Comparison of ENCODE assay signal across 9 mouse cellular contexts in the genomic region with DNA sequence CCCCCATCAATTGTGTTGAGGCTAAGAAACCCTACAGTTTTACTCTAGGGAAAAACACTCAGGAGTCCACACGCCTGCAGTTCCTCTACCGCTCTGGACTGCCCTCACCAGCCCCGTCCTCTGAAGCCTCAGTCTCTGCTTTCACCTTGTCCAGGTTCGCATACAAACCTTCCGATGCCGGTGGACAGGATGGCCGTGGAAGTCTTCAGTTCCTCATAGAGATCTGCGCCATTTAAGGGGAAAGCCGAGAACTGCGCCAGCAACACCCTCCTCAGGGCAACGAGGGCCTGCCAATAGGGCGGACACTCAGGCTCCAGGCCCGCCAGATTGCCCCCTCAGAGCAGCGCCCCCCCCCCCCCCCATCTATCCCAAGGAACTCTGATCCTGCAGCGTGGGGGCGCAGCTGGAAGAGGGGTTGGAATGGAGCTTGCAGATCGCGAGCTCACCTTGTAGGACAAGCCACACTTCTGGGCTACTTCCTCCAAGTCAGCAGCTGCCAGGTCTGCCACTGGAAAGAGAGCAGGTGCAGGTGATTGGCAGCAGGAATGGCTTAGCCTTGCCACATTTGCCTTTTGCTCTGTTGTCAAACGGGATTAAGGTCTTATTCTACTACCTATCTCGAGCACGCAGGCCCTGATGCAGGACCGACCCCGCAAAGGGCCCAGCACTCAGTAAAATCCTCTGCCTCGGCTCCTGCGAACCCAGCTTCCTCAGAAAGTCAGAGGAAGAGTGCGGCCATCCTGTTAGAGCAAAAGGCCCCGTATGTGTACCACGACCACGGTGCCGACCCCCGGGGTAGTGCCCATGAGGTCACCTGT. TPM values are rescaled to one million over a fixed set of nuclear protein-coding genes. Genes with fewer than 3 reads are reported as not detected.
DNase-seq lines count a peak whose midpoint lies in the region; ATAC-seq and TF ChIP-seq lines count a peak whose summit lies in the region.
"Had no signal": no experiment of that assay in that cellular context is flagged by ENCODE, and none has a peak within 500 bp of the region (broad histone marks: within the 10 kb centered on the region; RNA-seq: fewer than 3 reads in every experiment).

No protein-coding gene starts in this region.

- no peaks in the 10 kb centered on the region for H3K9me3 ChIP-seq in forebrain, embryonic 16.5 days (ENCODE audit: control insufficient read depth, low read length)

- H3K4me3 ChIP-seq in bone marrow macrophage, adult 2 months (ENCODE audit: insufficient read depth, low read length): peak overlapping the region; percentile 89
- H3K4me3 ChIP-seq in forebrain, embryonic 16.5 days (replicated peaks; ENCODE audit: low read length): peak overlapping the region; percentile 84
- peak overlapping the region; percentile 88 for H3K4me3 ChIP-seq in macrophage (ENCODE audit: inconsistent target)

- intact Hi-C loops in left cerebral cortex, postnatal 25 days (cut with DNase I): loop anchor here (1.0 to 5.0 kb wide), 4 partner anchors 143 to 892 kb away; no protein-coding TSS in a partner anchor

- H3K4me1 ChIP-seq in bone marrow macrophage, adult 2 months (ENCODE audit: control insufficient read depth, insufficient read depth, low read length): no peaks in the 10 kb centered on the region
- H3K4me1 ChIP-seq in forebrain, embryonic 16.5 days (replicated peaks; ENCODE audit: control insufficient read depth, insufficient read depth, low read length): peaks cover 24% of the 10 kb centered on the region

- ATAC-seq in forebrain, embryonic 16.5 days: peak; percentile 34

- no peak for TF ChIP-seq POLR2A in bone marrow macrophage, adult 2 months (IDR thresholded peaks at IDR 0.05; ENCODE audit: borderline replicate concordance, low read depth, low read length)

- WGBS in forebrain, embryonic 16.5 days: 4% methylated on average over 31 of the region's 31 CpGs
- 2% methylated on average over 30 of the region's 31 CpGs for WGBS in macrophage (ENCODE audit: missing documents)

- H3K79me2 ChIP-seq in macrophage (ENCODE audit: inconsistent target): no peaks in the 10 kb centered on the region; the same call in 1 of the 2 replicates

- H3K9ac ChIP-seq in forebrain, embryonic 16.5 days (replicated peaks; ENCODE audit: low read depth, low read length): peak overlapping the region; percentile 79

- peak; percentile 32 to 43 for DNase-seq in spleen, postnatal 10 days (ENCODE audit: low spot score in 2 of 2)
- DNase-seq in spleen, postnatal 4 days (ENCODE audit: low spot score in 2 of 2): no peak
- DNase-seq in kidney, adult 9 months: peak; percentile 42
- DNase-seq in testis, postnatal 14 days (ENCODE audit: low spot score): peak; percentile 21
- no peak for DNase-seq in left cerebral cortex, postnatal 25 days (ENCODE audit: low spot score in 2 of 2)

- no peaks in the 10 kb centered on the region for H3K27me3 ChIP-seq in forebrain, embryonic 16.5 days (replicated peaks; ENCODE audit: control insufficient read depth, insufficient read depth, low read length)

- no peak for TF ChIP-seq CTCF in bone marrow macrophage, adult 2 months (IDR thresholded peaks at IDR 0.05; ENCODE audit: low read depth, low read length)

- H3K27ac ChIP-seq in bone marrow macrophage, adult 2 months (ENCODE audit: insufficient read depth, low read depth, low read length): peak overlapping the region; percentile 40
- H3K27ac ChIP-seq in forebrain, embryonic 16.5 days (ENCODE audit: low read length): peak overlapping the region; percentile 20; the same call in 1 of the 2 replicates
- peak overlapping the region; percentile 59 for H3K27ac ChIP-seq in macrophage

- no peaks in the 10 kb centered on the region for H3K36me3 ChIP-seq in forebrain, embryonic 16.5 days (ENCODE audit: control insufficient read depth, insufficient read depth)
- H3K36me3 ChIP-seq in macrophage (ENCODE audit: inconsistent target): no peaks in the 10 kb centered on the region

- peak overlapping the region; percentile 94 for H3K4me2 ChIP-seq in forebrain, embryonic 16.5 days (ENCODE audit: low read length)

RNA-seq across cellular contexts. Expression of a gene that starts 0.7 kb away (rescaled TPM):
- 14.8 and 16.4 TPM in 2 replicates for polyA plus RNA-seq in bone marrow macrophage, adult 2 months (2012; ENCODE audit: insufficient read depth, insufficient read length, missing spikeins)
- 13.5 and 15.2 TPM in 2 replicates for polyA plus RNA-seq in forebrain, embryonic 16.5 days (2015; fragmentation: Nextera tagmentation; extraction: Ambion mirVana)
- 10 to 100 TPM in 14 of 26 experiments, 1 to 10 TPM in 12; 2.7 to 28.2 (median 12.2) TPM for total RNA-seq in macrophage (2018; cell fraction: chromatin; rRNA removed)
- 10 to 100 TPM in 12 of 26 experiments, 1 to 10 TPM in 14; 3.4 to 12.7 (median 9.8) TPM for total RNA-seq in macrophage (2018; cell fraction: cytosol; rRNA removed)
- 10 to 100 TPM in 13 of 26 experiments, 1 to 10 TPM in 13; 3.7 to 23.6 (median 10.2) TPM for total RNA-seq in macrophage (2018; cell fraction: nucleus; rRNA removed)
- polyA plus RNA-seq in macrophage (2018): 6.3 to 8.1 TPM (median 7.7 TPM) in 3 replicates
- 10 to 100 TPM; 14.1 to 16.6 TPM for total RNA-seq in left cerebral cortex, postnatal 25 days (2021)

RNA-seq across cellular contexts. Expression of a gene that starts 2.2 kb away (rescaled TPM):
- not detected in 2 replicates for polyA plus RNA-seq in bone marrow macrophage, adult 2 months (2012; ENCODE audit: insufficient read depth, insufficient read length, missing spikeins)
- polyA plus RNA-seq in forebrain, embryonic 16.5 days (2015; fragmentation: Nextera tagmentation; extraction: Ambion mirVana): 0.43 and 1.1 TPM in 2 replicates
- total RNA-seq in macrophage (2018; cell fraction: chromatin; rRNA removed): not detected
- not detected for total RNA-seq in macrophage (2018; cell fraction: cytosol; rRNA removed)
- not detected for total RNA-seq in macrophage (2018; cell fraction: nucleus; rRNA removed)
- polyA plus RNA-seq in macrophage (2018): not detected in 3 replicates
- not detected for total RNA-seq in left cerebral cortex, postnatal 25 days (2021)
- total RNA-seq: layer of hippocampus, postnatal 10 days had no signal

RNA-seq across cellular contexts. Expression of a gene that starts 18.5 kb away (rescaled TPM):
- polyA plus RNA-seq in bone marrow macrophage, adult 2 months (2012; ENCODE audit: insufficient read depth, insufficient read length, missing spikeins): 3.8 and 10.3 TPM in 2 replicates
- polyA plus RNA-seq in forebrain, embryonic 16.5 days (2015; fragmentation: Nextera tagmentation; extraction: Ambion mirVana): 33.3 and 39.7 TPM in 2 replicates
- 10 to 100 TPM in 19 of 26 experiments, 1 to 10 TPM in 7; 3.0 to 36.5 (median 15.5) TPM for total RNA-seq in macrophage (2018; cell fraction: chromatin; rRNA removed)
- total RNA-seq in macrophage (2018; cell fraction: cytosol; rRNA removed): 1 to 10 TPM; 1.9 to 5.6 (median 3.9) TPM
- total RNA-seq in macrophage (2018; cell fraction: nucleus; rRNA removed): 10 to 100 TPM in 12 of 26 experiments, 1 to 10 TPM in 14; 2.0 to 28.4 (median 7.1) TPM
- 3.3 to 10.8 TPM (median 3.7 TPM) in 3 replicates for polyA plus RNA-seq in macrophage (2018)
- 10 to 100 TPM; 32.3 to 32.8 TPM for total RNA-seq in left cerebral cortex, postnatal 25 days (2021)

RNA-seq across cellular contexts. Expression of a gene that starts 18.7 kb away (rescaled TPM):
- polyA plus RNA-seq in bone marrow macrophage, adult 2 months (2012; ENCODE audit: insufficient read depth, insufficient read length, missing spikeins): 11.7 and 12.7 TPM in 2 replicates
- 8.8 and 9.3 TPM in 2 replicates for polyA plus RNA-seq in forebrain, embryonic 16.5 days (2015; fragmentation: Nextera tagmentation; extraction: Ambion mirVana)
- 100 to 1,000 TPM in 5 of 26 experiments, 10 to 100 TPM in 21; 15.0 to 117 (median 32.3) TPM for total RNA-seq in macrophage (2018; cell fraction: chromatin; rRNA removed)
- 10 to 100 TPM in 9 of 26 experiments, 1 to 10 TPM in 17; 4.6 to 45.6 (median 8.9) TPM for total RNA-seq in macrophage (2018; cell fraction: cytosol; rRNA removed)
- total RNA-seq in macrophage (2018; cell fraction: nucleus; rRNA removed): 100 to 1,000 TPM in 1 of 26 experiments, 10 to 100 TPM in 22, 1 to 10 TPM in 3; 6.6 to 103 (median 36.2) TPM
- 3.1 to 7.7 TPM (median 5.0 TPM) in 3 replicates for polyA plus RNA-seq in macrophage (2018)
- total RNA-seq in left cerebral cortex, postnatal 25 days (2021): 1 to 10 TPM; 8.6 to 9.7 TPM

RNA-seq across cellular contexts. Expression of a gene that starts 20.6 kb away (rescaled TPM):
- polyA plus RNA-seq in bone marrow macrophage, adult 2 months (2012; ENCODE audit: insufficient read depth, insufficient read length, missing spikeins): not detected in 2 replicates
- polyA plus RNA-seq in forebrain, embryonic 16.5 days (2015; fragmentation: Nextera tagmentation; extraction: Ambion mirVana): 0.96 and 1.6 TPM in 2 replicates
- 1 to 10 TPM in 1 of 26 experiments, under 1 TPM in 2, not detected in 23; 0.16 to 2.3 (median 0.75) TPM for total RNA-seq in macrophage (2018; cell fraction: chromatin; rRNA removed)
- under 1 TPM in 4 of 26 experiments, not detected in 22; 0.03 to 0.14 (median 0.06) TPM for total RNA-seq in macrophage (2018; cell fraction: cytosol; rRNA removed)
- total RNA-seq in macrophage (2018; cell fraction: nucleus; rRNA removed): under 1 TPM in 2 of 26 experiments, not detected in 24; 0.11 to 0.58 TPM
- polyA plus RNA-seq in macrophage (2018): 0.06 TPM in 1 of 3 replicates, not detected in the others
- 1 to 10 TPM; 1.8 to 3.1 TPM for total RNA-seq in left cerebral cortex, postnatal 25 days (2021)

Comparison
In these comparisons a context has a peak if more than half of its experiments do, and no peak if none do; other contexts are left out.
1. DNase-seq: peak in spleen, postnatal 10 days (2 of 2), kidney, adult 9 months (single experiment) and testis, postnatal 14 days (single experiment); none in spleen, postnatal 4 days (0 of 2) and left cerebral cortex, postnatal 25 days (0 of 2).
2. Peak in every context shown above with its lines, with median percentiles within 50 percentile points of each other: H3K27ac ChIP-seq and H3K4me3 ChIP-seq.